Mouse (Mus musculus) kidney, postnatal 0 days (tissue): Measurements from ENCODE around the gene Ppdpf. TPM values are rescaled to one million over a fixed set of nuclear protein-coding genes. Genes with fewer than 3 reads are reported as not detected.

Source experiments
- ATAC-seq: fragments of 200-750 bp; cut with Nextera tagmentation; replicated peaks from 2 replicates; pipeline ENCODE4 v1.8.0; 2017; ENCODE audit warnings: low read depth, moderate number of reproducible peaks, moderate TSS enrichment, moderate library complexity; ENCODE audit not compliant: low FRiP score
- DNase-seq: peaks from one replicate; pipeline ENCODE4 v3.0.0-alpha.2; 2016; ENCODE audit warnings: low spot score
- H3K27ac ChIP-seq: fragments of 300-500 bp; sonication (generic); 2 replicates; pipeline ENCODE4 v1.5.1; 2014; ENCODE audit warnings: mild to moderate bottlenecking
- H3K27me3 ChIP-seq: fragments of 300-500 bp; sonication (generic); 2 replicates; pipeline ENCODE4 v1.6.1; 2014; ENCODE audit warnings: low read length, mixed read lengths; ENCODE audit not compliant: insufficient read depth
- H3K36me3 ChIP-seq: fragments of 300-500 bp; sonication (generic); 2 replicates; pipeline ENCODE4 v1.6.1; 2014; ENCODE audit warnings: low read length, mixed read lengths; ENCODE audit not compliant: insufficient read depth
- H3K4me1 ChIP-seq: fragments of 300-500 bp; sonication (generic); replicated peaks from 2 replicates; pipeline ENCODE4 v1.6.1; 2014; ENCODE audit warnings: antibody characterized with exemption, low read length, mixed read lengths; ENCODE audit not compliant: insufficient read depth
- H3K4me2 ChIP-seq: fragments of 300-500 bp; sonication (generic); 2 replicates; pipeline ENCODE4 v1.6.1; 2014; ENCODE audit warnings: mild to moderate bottlenecking, low read length, moderate library complexity, mixed read lengths
- H3K4me3 ChIP-seq: fragments of 300-500 bp; sonication (generic); replicated peaks from 2 replicates; pipeline ENCODE4 v1.5.1; 2014; ENCODE audit warnings: low read depth, low read length
- H3K9ac ChIP-seq: fragments of 300-500 bp; sonication (generic); 2 replicates; pipeline ENCODE4 v1.6.1; 2014; ENCODE audit warnings: low read depth, low read length
- H3K9me3 ChIP-seq: fragments of 300-500 bp; sonication (generic); replicated peaks from 2 replicates; pipeline ENCODE4 v1.6.1; 2016; ENCODE audit warnings: low read length, inconsistent platforms, mixed read lengths
- CTCF ChIP-seq: IDR thresholded peaks from 2 replicates; pipeline ENCODE4 v1.5.1; 2016; ENCODE audit warnings: antibody characterized with exemption, low read depth, mild to moderate bottlenecking, moderate library complexity
- WGBS: fragments of 180-500 bp; shearing (Covaris S2); extraction: QIAGEN DNeasy Blood & Tissue Kit; methylation state at CpG from one replicate; pipeline ENCODE4 v1.1.7; 2014; 5-methylcytosine and 5-hydroxymethylcytosine counted together
- polyA plus RNA-seq: library from polyadenylated mRNA; unstranded; fragments of >200 nt; fragmentation: Nextera tagmentation; extraction: Ambion mirVana; gene quantifications from 2 replicates; pipeline ENCODE4 v1.2.1, GENCODE M21; 2015

The Ppdpf gene
- polyA plus RNA-seq, 1 experiment from 2014 or later, result 278 TPM

DNA sequence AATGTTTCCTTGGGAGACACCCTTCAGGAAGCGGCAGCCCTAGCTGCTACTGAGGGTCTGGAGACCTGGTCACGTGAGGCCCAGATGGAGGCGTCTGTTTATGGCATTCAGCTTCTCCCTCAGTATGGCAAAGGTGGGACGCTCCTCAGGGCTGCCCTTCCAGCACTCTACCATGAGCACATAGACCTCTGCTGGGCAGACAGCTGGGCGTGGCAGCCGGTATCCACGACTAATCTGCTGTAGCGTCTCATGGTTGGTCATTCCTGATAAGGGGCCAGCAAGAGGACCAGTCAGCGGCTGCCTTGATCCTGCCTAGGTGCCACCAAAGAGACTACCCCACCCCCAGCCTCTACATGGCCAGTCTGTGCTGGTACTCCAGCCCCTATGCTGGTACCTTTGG lies 19.1 kb downstream of the Ppdpf start:
- no peak overlapping the region for H3K9ac ChIP-seq
- TF ChIP-seq CTCF, result no peak
- no peak for ATAC-seq

GRCm38 (mm10) chr2:181212389-181213020 lies 25.5 kb downstream of the Ppdpf start:
- H3K27ac ChIP-seq, result no peak overlapping the region
- WGBS, result 1% methylated on average over 34 of the region's 34 CpGs
- no peaks in the 10 kb centered on the region for H3K9me3 ChIP-seq
- ATAC-seq, result peak; percentile 21; the same call in 1 of the 2 replicates
- peaks cover 10% of the 10 kb centered on the region; the same call in 1 of the 2 replicates for H3K27me3 ChIP-seq
- H3K4me1 ChIP-seq, result peaks cover 7% of the 10 kb centered on the region; the same call in 1 of the 2 replicates
- peak; percentile 16 for DNase-seq
- H3K4me2 ChIP-seq, result peak overlapping the region; percentile 66
- 0 out of 2 replicates have a peak overlapping the region, but pooled peaks have one; percentile 1 for H3K9ac ChIP-seq
- H3K36me3 ChIP-seq, result no peaks in the 10 kb centered on the region
- TF ChIP-seq CTCF, result no peak
- peak overlapping the region; percentile 30 for H3K4me3 ChIP-seq

More for the DNA sequence above, 19.1 kb downstream of the Ppdpf start:
- WGBS, result 63% methylated on average over 9 of the region's 9 CpGs
- Histone ChIP-seq H3K4me1 (no peaks in the 10 kb centered on the region), H3K27me3 (no peaks in the 10 kb centered on the region), H3K27ac (no peak overlapping the region), H3K9me3 (no peaks in the 10 kb centered on the region), H3K4me3 (no peak overlapping the region), H3K36me3 (no peaks in the 10 kb centered on the region), H3K4me2 (no peak overlapping the region)
- no peak for DNase-seq

- H3K4me2 ChIP-seq, result peak within 1 kb of the TSS; percentile 66
- no peak for TF ChIP-seq CTCF
- ATAC-seq (peak; percentile 83), DNase-seq (peak; percentile 54)
- H3K27me3 ChIP-seq, result peaks cover 10% of the 10 kb centered on the region; the same call in 1 of the 2 replicates
- no peaks in the 10 kb centered on the region for H3K9me3 ChIP-seq
- H3K9ac ChIP-seq, result 0 out of 2 replicates have a peak within 1 kb of the TSS, but pooled peaks have one; percentile 1
- peak within 1 kb of the TSS; percentile 30 for H3K4me3 ChIP-seq
- H3K27ac ChIP-seq, result no peak within 1 kb of the TSS
- H3K36me3 ChIP-seq, result no peaks in the 10 kb centered on the region
- WGBS, result 3% methylated on average over 17 of the region's 17 CpGs
- peaks cover 7% of the 10 kb centered on the region; the same call in 1 of the 2 replicates for H3K4me1 ChIP-seq
These were observed 26.0 kb downstream of the Ppdpf start, which contains the start of gene Srms for GRCm38 (mm10) chr2:181213021-181213445. TSS of gene Srms (minus strand) at chr2:181213185.

DNA sequence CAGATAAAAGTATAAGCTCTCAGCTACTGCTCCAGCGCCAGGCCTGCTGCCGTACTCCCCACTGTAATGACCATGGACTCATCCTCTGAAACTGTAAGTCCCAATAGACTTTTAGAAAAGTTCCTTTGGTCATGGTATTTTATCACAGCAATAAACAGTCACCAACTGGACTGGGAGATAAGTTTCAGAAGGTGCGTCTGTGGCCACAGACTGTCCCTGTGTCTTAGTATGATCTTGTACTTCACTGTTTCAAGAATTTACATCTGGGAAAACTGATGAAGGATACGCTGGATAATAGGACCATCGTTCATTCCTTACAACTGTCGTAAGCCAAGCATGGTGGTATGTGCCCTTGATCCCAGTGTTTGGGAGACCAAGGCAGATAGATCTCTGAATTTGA lies 29.0 kb downstream of the Ppdpf start:
- H3K36me3 ChIP-seq, result no peaks in the 10 kb centered on the region
- H3K4me2 ChIP-seq, result no peak overlapping the region
- ATAC-seq, result no peak
- TF ChIP-seq CTCF, result no peak
- no peaks in the 10 kb centered on the region for H3K9me3 ChIP-seq
- H3K4me3 ChIP-seq, result no peak overlapping the region
- 86% methylated on average over 6 of the region's 6 CpGs for WGBS
- no peak overlapping the region for H3K9ac ChIP-seq
- peaks cover 10% of the 10 kb centered on the region; the same call in 1 of the 2 replicates for H3K27me3 ChIP-seq
- H3K27ac ChIP-seq, result no peak overlapping the region
- DNase-seq, result no peak
- peaks cover 13% of the 10 kb centered on the region for H3K4me1 ChIP-seq

DNA sequence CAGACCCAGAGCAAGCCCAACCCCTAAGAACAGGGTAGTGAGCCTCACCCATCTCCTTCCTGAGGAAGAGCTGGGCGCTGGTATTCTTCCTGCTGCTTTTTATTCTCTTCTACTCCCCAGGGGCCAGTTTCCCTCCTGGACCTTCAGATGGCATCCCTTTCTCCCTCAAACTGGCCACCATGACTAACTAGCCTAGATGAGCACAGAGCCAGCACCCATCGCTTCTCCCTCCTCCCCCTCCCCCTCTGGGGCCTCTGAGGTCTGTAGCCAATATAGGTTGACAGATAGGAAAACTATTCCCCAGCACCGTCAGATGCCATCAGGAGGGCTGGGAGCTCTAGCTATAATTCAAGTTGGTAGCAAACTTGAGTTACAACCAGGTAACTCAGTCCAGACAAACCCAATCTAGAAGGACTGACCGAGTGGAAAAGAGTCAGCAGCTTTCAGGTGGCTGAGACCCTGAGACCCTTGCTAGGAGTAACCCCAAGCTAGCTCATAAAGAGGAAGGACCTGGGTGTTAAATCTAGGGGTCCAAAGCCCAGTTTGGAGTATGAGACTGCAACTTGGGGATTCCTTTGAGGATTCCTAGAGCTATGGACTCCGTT lies 31.9 kb downstream of the Ppdpf start:
- Histone ChIP-seq H3K27ac (peak overlapping the region; percentile 32), H3K4me1 (peaks cover 6% of the 10 kb centered on the region), H3K4me2 (no peak overlapping the region), H3K9me3 (no peaks in the 10 kb centered on the region), H3K9ac (no peak overlapping the region), H3K4me3 (no peak overlapping the region), H3K36me3 (no peaks in the 10 kb centered on the region), H3K27me3 (no peaks in the 10 kb centered on the region)
- no peak for TF ChIP-seq CTCF
- no peak for DNase-seq
- 40% methylated on average over 5 of the region's 5 CpGs for WGBS
- ATAC-seq, result no peak

DNA sequence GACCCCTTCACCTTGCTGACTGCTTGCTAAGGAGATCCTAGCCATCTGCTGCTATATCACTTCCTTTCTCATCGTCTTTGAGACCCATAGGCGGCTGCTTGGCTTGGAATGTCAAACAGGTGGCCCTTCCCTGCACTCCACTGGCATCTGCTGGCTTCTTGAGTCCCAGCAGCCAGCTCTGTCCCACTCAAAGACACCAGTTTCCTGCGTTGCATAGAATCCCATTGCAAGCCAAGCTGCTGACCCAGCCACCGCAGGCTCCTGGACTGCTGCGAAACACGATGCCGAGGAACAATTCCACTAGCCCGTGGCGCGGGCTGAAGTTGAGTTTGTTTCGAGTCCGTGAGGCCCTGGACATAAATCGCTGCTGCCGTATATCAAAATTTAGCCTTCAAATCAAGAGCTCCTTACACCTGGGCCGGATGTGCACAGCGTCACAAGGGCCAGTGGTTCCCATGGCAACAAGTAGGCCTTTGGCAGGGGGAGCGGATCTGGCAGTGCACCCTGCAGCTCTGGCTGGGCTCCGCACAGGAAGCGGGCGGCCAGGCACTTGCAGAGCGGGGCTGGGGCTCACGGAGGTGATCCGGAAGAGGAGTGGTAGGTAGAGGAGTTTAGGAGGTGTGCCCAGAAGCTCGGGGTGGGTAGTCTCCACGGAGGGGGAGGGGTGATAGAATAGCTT lies 32.6 kb downstream of the Ppdpf start, which contains the start of gene Fndc11:
Gene Fndc11 (plus strand): TSS at position 476 of the 679 bp plus-strand sequence.
- peak; percentile 83 for DNase-seq
- WGBS, result 1% methylated on average over 25 of the region's 25 CpGs
- no peaks in the 10 kb centered on the region for H3K27me3 ChIP-seq
- H3K4me1 ChIP-seq, result peaks cover 6% of the 10 kb centered on the region
- H3K9ac ChIP-seq, result 0 out of 2 replicates have a peak within 1 kb of the TSS, but pooled peaks have one; percentile 14
- no peaks in the 10 kb centered on the region for H3K36me3 ChIP-seq
- H3K27ac ChIP-seq, result peak within 1 kb of the TSS; percentile 32
- peak within 1 kb of the TSS; percentile 3; the same call in 1 of the 2 replicates for H3K4me3 ChIP-seq
- ATAC-seq, result peak; percentile 98
- H3K4me2 ChIP-seq, result peak within 1 kb of the TSS; percentile 56
- no peaks in the 10 kb centered on the region for H3K9me3 ChIP-seq
- peak; percentile 52 for TF ChIP-seq CTCF
